Mouse (Mus musculus) myocyte (in vitro differentiated cells): ENCODE measurements at regions not wholly inside any gene's neighbourhood (a gene's known extent, or its start where the extent isn't known, plus 50 kb on each side); places are given as distances from the start of the nearest gene placed in this dataset.

Experiments used
- H3K27me3 ChIP-seq: one replicate; pipeline ENCODE4 v1.6.1; 2011; ENCODE audit not compliant: control insufficient read depth, insufficient read depth, insufficient read length
- H3K36me3 ChIP-seq: one replicate; pipeline ENCODE4 v1.6.1; 2011; ENCODE audit not compliant: control insufficient read depth, insufficient read depth
- H3K4me2 ChIP-seq: one replicate; pipeline ENCODE4 v1.6.1; 2011; ENCODE audit warnings: low read depth, control low read depth
- H3K4me3 ChIP-seq: one replicate; pipeline ENCODE4 v1.5.1; 2011; ENCODE audit warnings: mild to moderate bottlenecking, control low read depth, moderate library complexity
- H3K79me2 ChIP-seq: one replicate; pipeline ENCODE4 v1.6.1; 2011; ENCODE audit not compliant: control insufficient read depth, insufficient read depth
- H3ac ChIP-seq: one replicate; pipeline ENCODE4 v1.6.1; 2011; ENCODE audit not compliant: control insufficient read depth, insufficient read length
- CEBPB ChIP-seq: IDR thresholded peaks from 2 replicates; pipeline ENCODE4 v1.6.1; 2011; ENCODE audit warnings: mild to moderate bottlenecking, moderate library complexity; ENCODE audit not compliant: poor library complexity, insufficient read depth, severe bottlenecking
- E2F4 ChIP-seq: IDR thresholded peaks from one replicate; pipeline ENCODE4 v1.6.1; 2011; ENCODE audit warnings: mild to moderate bottlenecking, control low read depth, moderate library complexity; ENCODE audit not compliant: insufficient read depth
- MAX ChIP-seq: IDR thresholded peaks from one replicate; pipeline ENCODE4 v1.6.1; 2011; ENCODE audit warnings: low read depth, mild to moderate bottlenecking, control low read depth
- MYOD1 ChIP-seq, 3 experiments: IDR thresholded peaks; one replicate each; pipeline ENCODE4 v1.6.1; 2011; ENCODE audit warnings: control low read depth in 2 of 3, low read depth in 2 of 3, mild to moderate bottlenecking in 2 of 3, moderate library complexity in 1 of 3; ENCODE audit not compliant: insufficient read length in 2 of 3, control insufficient read depth in 1 of 3
- MYOG ChIP-seq, 3 experiments: IDR thresholded peaks; one replicate each; pipeline ENCODE4 v1.6.1; 2011; ENCODE audit warnings: control low read depth in 2 of 3, low read depth in 2 of 3, mild to moderate bottlenecking in 2 of 3; ENCODE audit not compliant: insufficient read length in 2 of 3, control insufficient read depth in 1 of 3, insufficient read depth in 1 of 3
- POLR2A ChIP-seq: IDR thresholded peaks from one replicate; pipeline ENCODE4 v1.6.1; 2011; ENCODE audit warnings: low read depth, mild to moderate bottlenecking, control low read depth, moderate library complexity; ENCODE audit not compliant: insufficient read length
- POLR2AphosphoS2 ChIP-seq: IDR thresholded peaks from one replicate; pipeline ENCODE4 v1.6.1; 2011; ENCODE audit warnings: low read depth, control low read depth; ENCODE audit not compliant: insufficient read length
- REST ChIP-seq: IDR thresholded peaks from one replicate; pipeline ENCODE4 v1.6.1; 2011; ENCODE audit warnings: mild to moderate bottlenecking, control low read depth, moderate library complexity; ENCODE audit not compliant: insufficient read depth, insufficient read length
- SRF ChIP-seq: IDR thresholded peaks from one replicate; pipeline ENCODE4 v1.6.1; 2011; ENCODE audit warnings: low read depth; ENCODE audit not compliant: control insufficient read depth, insufficient read length
- TCF12 ChIP-seq: IDR thresholded peaks from one replicate; pipeline ENCODE4 v1.6.1; 2011; ENCODE audit warnings: mild to moderate bottlenecking, control low read depth; ENCODE audit not compliant: poor library complexity, insufficient read depth, severe bottlenecking
- TCF3 ChIP-seq: IDR thresholded peaks from one replicate; pipeline ENCODE4 v1.6.1; 2011; ENCODE audit warnings: low read depth, control low read depth; ENCODE audit not compliant: insufficient read length
- USF1 ChIP-seq: IDR thresholded peaks from one replicate; pipeline ENCODE4 v1.6.1; 2011; ENCODE audit warnings: low read depth, mild to moderate bottlenecking, control low read depth, moderate library complexity

GRCm38 (mm10) chr15:7650705-7651104 lies 159.9 kb upstream of the Gdnf start:
- no peak overlapping the region for H3K4me2 ChIP-seq
- TF ChIP-seq REST, result no peak
- TF ChIP-seq E2F4, result no peak
- H3K36me3 ChIP-seq, result no peaks in the 10 kb centered on the region
- no peak overlapping the region for H3K4me3 ChIP-seq
- no peak overlapping the region for H3ac ChIP-seq
- no peaks in the 10 kb centered on the region for H3K27me3 ChIP-seq
- no peaks in the 10 kb centered on the region for H3K79me2 ChIP-seq

DNA sequence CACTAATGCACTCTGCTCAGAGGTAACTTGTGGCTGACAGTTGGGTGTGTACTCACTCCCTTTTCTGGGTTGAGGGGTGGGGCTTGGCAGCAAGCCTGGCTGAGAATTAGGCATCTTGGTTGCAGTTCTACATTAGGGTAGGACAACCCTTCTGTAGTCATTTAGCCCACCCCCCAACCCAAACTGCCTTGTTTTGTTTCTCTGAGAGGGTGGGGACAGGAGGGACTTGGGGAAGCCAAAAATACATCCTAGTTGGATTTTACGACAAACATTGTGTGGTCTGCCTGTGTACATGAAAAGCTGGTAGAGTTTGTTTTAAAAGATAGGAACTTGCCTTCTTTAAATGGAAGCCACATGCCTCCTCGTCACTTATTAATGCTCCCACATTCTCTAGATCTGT lies 146.8 kb upstream of the Gdnf start:
- no peak overlapping the region for H3ac ChIP-seq
- no peak overlapping the region for H3K4me3 ChIP-seq
- no peaks in the 10 kb centered on the region for H3K36me3 ChIP-seq
- H3K79me2 ChIP-seq, result no peaks in the 10 kb centered on the region
- no peak for TF ChIP-seq POLR2AphosphoS2
- TF ChIP-seq USF1, result no peak
- no peak for TF ChIP-seq REST
- TF ChIP-seq SRF, result no peak
- TF ChIP-seq MYOG (IDR thresholded peaks at IDR 0.05; ENCODE audit: control insufficient read depth in 1 of 3, insufficient read depth in 1 of 3, insufficient read length in 2 of 3, low read depth in 2 of 3), result no peak
- TF ChIP-seq TCF12, result no peak
- no peak for TF ChIP-seq MAX
- no peak for TF ChIP-seq TCF3
- no peak for TF ChIP-seq POLR2A
- TF ChIP-seq E2F4, result no peak
- no peak for TF ChIP-seq CEBPB
- no peak for TF ChIP-seq MYOD1 (IDR thresholded peaks at IDR 0.05; ENCODE audit: control insufficient read depth in 1 of 3, insufficient read length in 2 of 3, low read depth in 2 of 3)
- H3K4me2 ChIP-seq, result no peak overlapping the region
- no peaks in the 10 kb centered on the region for H3K27me3 ChIP-seq

DNA sequence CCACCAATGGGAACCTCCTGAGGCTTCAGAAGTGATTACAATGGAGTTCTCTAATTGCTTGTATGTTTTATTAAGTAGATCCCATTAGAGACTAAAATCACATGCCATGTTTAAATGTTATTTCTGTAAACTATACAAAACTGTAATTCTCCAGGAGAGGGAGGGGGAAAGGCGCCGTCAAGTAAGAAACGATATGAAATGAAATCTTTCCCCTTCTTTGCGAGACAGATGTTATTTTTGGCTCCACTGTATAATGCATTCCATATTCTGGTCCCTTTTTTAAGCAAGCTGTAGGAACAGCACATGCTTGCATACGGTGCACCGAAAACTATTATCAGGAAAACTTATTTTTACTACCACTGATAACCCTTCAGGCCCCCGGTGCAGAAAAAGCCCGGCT lies 141.0 kb upstream of the Gdnf start:
- Histone ChIP-seq H3K4me2 (no peak overlapping the region), H3K79me2 (no peaks in the 10 kb centered on the region), H3K4me3 (no peak overlapping the region), H3K36me3 (no peaks in the 10 kb centered on the region), H3ac (no peak overlapping the region), H3K27me3 (no peaks in the 10 kb centered on the region)
- TF ChIP-seq CEBPB (no peak), MYOG (IDR thresholded peaks at IDR 0.05; ENCODE audit: control insufficient read depth in 1 of 3, insufficient read depth in 1 of 3, insufficient read length in 2 of 3, low read depth in 2 of 3) (no peak), POLR2AphosphoS2 (no peak), TCF3 (no peak), MAX (no peak), POLR2A (no peak), MYOD1 (IDR thresholded peaks at IDR 0.05; ENCODE audit: control insufficient read depth in 1 of 3, insufficient read length in 2 of 3, low read depth in 2 of 3) (no peak), REST (no peak), E2F4 (no peak), SRF (no peak)

GRCm38 (mm10) chr15:7676970-7677369 lies 133.7 kb upstream of the Gdnf start:
- no peak overlapping the region for H3ac ChIP-seq
- no peaks in the 10 kb centered on the region for H3K27me3 ChIP-seq
- H3K4me2 ChIP-seq, result no peak overlapping the region
- no peak overlapping the region for H3K4me3 ChIP-seq
- no peaks in the 10 kb centered on the region for H3K36me3 ChIP-seq
- no peak for TF ChIP-seq POLR2AphosphoS2
- no peak for TF ChIP-seq SRF
- TF ChIP-seq POLR2A, result no peak
- TF ChIP-seq REST, result no peak
- no peak for TF ChIP-seq E2F4
- TF ChIP-seq CEBPB, result no peak
- TF ChIP-seq MYOD1 (IDR thresholded peaks at IDR 0.05; ENCODE audit: control insufficient read depth in 1 of 3, insufficient read length in 2 of 3, low read depth in 2 of 3), result no peak
- TF ChIP-seq USF1, result no peak
- no peak for TF ChIP-seq MYOG (IDR thresholded peaks at IDR 0.05; ENCODE audit: control insufficient read depth in 1 of 3, insufficient read depth in 1 of 3, insufficient read length in 2 of 3, low read depth in 2 of 3)
- no peak for TF ChIP-seq TCF3
- no peak for TF ChIP-seq MAX
- no peak for TF ChIP-seq TCF12
- no peaks in the 10 kb centered on the region for H3K79me2 ChIP-seq

- H3K36me3 ChIP-seq, result no peaks in the 10 kb centered on the region
- TF ChIP-seq REST (no peak), TCF12 (no peak), CEBPB (no peak), MYOG (IDR thresholded peaks at IDR 0.05; ENCODE audit: control insufficient read depth in 1 of 3, insufficient read depth in 1 of 3, insufficient read length in 2 of 3, low read depth in 2 of 3) (no peak), POLR2A (no peak), TCF3 (no peak), POLR2AphosphoS2 (no peak), SRF (no peak), E2F4 (no peak), MAX (no peak), USF1 (no peak), MYOD1 (IDR thresholded peaks at IDR 0.05; ENCODE audit: control insufficient read depth in 1 of 3, insufficient read length in 2 of 3, low read depth in 2 of 3) (no peak)
- H3K27me3 ChIP-seq, result no peaks in the 10 kb centered on the region
- H3K4me3 ChIP-seq, result no peak overlapping the region
- H3ac ChIP-seq, result no peak overlapping the region
- H3K79me2 ChIP-seq, result no peaks in the 10 kb centered on the region
- no peak overlapping the region for H3K4me2 ChIP-seq
Observed at GRCm38 (mm10) chr15:7678711-7679110, 131.9 kb upstream of the Gdnf start.
